Mouse (Mus musculus): ENCODE data around the gene Gucy2e.

- no peak for TF ChIP-seq POLR2A (IDR thresholded peaks at IDR 0.05; ENCODE audit: low read depth, low read length)
- TF ChIP-seq CTCF (IDR thresholded peaks at IDR 0.05; ENCODE audit: extremely low read depth, insufficient read length, insufficient replicate concordance, low read depth, low read length) = no peak
These were observed 44.0 kb downstream of the Gucy2e start for GRCm38 (mm10) chr11:69192840-69193239.

Measured in small intestine, adult 2 months (tissue).